Mouse (Mus musculus): ENCODE results near the gene Rpl23a. TPM values are rescaled to one million over a fixed set of nuclear protein-coding genes. Genes with fewer than 3 reads are reported as not detected.

Gene Rpl23a
- total RNA-seq, 2 experiments from 2014 or later = 1,019 to 1,174 TPM

DNA sequence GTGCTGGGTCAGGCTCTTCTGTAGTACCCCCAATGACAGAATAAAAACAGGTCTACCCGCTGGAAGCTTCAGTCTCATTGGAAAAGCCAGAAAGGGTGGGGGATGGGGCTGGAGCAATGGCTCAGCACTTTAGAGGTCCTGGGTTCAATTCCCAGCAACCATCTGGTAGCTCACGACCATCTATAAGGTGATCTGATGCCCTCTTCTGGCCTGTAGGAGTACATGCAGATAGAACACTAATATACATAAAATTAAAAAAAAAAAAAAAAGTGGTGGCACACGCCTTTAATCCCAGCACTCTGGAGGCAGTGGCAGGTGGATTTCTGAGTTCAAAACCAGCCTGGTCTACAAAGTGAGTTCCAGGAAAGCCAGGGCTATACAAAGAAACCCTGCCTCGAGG lies 12.1 kb downstream of the Rpl23a start:
- intact Hi-C loops (cut with DNase I; ENCODE audit: low total_unique reads) = no loop called here
- DNase-seq = no peak

DNA sequence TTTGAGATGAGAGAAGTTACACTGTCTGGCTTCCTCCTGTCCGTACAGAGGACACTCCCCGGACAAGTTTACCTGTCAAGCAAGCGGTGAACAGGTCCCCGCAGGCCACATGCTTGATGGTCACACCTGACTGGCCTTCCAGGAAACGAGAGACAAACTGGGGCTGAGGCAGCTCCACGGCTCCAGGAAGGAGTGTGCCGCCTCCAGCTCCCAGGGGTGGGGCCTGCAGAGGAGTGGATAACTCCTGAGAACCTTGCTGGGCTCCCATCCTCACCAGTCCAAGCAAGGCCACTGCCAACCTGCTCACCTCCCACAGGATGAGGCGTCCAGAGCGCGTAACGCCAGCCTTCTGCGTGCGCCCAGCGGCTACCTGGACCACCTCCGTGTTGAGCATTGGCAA lies 13.1 kb downstream of the Rpl23a start:
- intact Hi-C loops (cut with DNase I; ENCODE audit: low total_unique reads) = no loop called here
- no peak for DNase-seq

DNA sequence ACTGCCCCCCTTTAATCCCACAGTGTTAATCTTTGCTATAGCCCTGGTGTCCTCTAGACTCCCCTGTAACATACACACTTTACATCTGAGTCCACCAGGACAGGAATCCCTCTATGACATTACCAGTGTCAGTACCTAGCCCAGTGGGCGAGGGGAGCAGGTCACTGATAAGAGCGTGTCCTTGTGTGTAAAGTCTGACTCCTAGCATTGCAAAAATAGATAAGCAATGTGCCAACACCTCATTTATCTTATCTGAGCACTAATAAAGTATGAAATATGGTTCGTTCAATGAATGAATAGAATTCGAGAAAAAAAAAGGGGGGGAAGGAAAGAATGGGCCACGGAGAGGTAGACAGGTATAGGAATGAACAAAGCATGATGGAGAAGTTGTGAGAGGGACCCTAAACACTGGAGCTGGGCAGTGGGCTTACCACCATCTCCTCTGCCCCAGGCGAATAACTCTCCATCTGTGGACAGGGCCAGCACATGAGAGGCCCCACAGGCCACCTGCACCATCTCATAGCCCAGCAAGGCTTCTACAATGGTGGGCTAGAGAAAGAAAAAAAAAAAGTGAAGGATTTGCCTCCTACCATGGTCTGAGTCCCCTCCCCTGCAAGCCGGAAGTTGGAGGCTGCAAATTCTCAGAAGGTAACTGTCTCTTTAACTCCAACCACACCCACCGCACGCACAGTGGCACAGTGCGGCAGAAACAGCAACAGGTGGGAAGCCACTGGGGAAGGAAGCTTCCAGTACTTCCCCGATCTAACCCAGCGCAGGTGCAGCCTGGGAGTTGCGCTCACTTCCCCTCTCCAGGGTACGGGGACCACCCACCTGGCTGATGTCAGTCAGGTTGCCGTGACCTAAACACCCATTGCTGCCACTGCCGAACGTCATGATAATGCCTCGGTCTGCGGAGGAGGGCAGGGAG lies 14.6 kb downstream of the Rpl23a start:
- intact Hi-C loops (cut with DNase I; ENCODE audit: low total_unique reads) = no loop called here
- no peak for DNase-seq

DNA sequence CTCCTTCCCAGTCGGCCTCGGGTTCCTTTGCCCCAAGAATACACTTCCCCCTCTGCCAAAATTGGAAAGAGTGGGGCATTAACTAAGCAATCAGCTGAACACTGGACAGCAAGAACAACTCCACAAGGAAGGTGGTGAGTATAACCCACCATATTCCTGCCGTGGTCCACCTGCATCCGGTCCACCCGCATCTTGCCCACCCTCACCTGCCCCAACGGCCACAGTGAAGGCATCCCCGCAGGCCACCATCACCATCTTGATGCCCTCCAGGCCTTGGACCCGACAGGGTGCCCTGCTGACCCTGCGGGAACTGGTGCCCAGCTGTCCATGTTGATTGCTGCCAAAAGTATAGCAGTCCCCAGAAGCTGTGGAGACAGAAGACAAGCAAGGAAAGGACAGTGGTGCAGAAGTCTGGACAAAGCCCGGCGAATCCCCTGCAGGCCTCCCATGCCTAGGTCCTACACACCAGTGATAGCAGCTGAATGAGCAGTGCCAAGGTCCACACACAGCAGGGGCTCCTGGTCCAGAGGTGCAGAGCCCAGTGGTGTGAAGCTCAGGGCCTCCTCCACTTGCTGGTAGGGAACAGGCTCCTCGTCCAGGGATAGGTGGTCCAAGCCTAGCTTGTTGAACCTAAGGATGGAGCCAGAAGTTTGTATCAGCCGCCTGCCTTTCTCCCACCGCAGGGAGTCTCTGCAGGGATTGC lies 16.0 kb downstream of the Rpl23a start:
- intact Hi-C loops (cut with DNase I; ENCODE audit: low total_unique reads) = no loop called here
- no peak for DNase-seq

DNA sequence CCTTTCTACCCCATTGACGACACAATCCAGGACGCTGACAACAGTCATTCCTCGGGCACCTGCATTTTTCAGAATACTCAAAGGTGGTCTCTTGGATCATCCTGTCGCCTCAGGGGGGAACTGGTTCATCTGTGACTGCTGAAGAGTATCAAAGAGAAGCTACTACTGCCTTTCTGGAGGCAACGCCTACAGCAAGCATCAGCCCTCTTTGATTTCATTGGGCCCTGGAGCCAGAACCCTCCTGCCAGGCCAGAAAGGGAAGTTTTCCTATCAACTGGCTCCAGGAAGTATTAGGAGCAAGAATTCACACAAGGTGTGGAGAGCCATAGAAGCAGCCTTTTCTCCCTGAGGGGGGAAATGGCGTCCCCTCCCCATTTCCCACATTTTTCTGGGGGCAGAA lies 16.7 kb downstream of the Rpl23a start:
- DNase-seq = no peak
- intact Hi-C loops (cut with DNase I; ENCODE audit: low total_unique reads) = no loop called here

DNA sequence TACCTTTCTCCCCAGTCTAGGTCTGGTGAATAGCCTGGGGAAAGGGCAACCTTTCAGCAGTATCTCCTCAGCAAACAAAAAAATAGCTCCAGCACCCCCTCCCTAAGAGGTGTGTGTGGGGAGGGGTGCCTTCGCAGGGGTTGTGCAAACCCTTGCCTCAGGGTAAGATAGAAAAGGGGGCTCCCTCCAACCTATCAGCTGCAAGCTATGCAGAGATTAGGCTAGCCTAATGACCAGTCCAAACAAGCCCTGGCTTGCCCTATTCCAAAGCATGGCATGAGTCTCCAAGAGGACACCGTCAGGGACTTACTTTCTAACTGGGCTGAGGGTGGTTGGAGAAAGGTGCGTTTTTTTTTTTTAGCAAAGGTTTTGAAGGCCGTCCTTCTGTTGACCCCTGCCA lies 17.2 kb downstream of the Rpl23a start:
- intact Hi-C loops (cut with DNase I; ENCODE audit: low total_unique reads) = no loop called here
- DNase-seq = no peak

DNA sequence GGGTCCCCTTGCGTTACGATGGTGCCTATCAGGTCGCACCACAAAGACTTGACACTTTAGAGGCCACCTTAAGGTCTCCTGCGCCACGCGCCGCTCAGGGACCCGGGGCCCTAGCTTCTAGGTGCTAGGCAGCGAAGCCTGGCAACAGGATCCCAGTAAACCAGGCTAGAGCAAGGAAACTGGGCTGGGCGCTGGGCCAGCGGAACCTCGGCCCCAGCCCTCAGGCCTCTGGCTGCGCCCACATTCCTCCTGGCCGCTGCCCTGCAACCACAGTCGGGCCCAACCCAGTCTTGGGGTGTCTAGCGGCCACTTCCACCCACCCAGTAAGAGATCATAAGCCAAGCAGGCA lies 17.6 kb downstream of the Rpl23a start:
- peak; percentile 58 for DNase-seq

DNA sequence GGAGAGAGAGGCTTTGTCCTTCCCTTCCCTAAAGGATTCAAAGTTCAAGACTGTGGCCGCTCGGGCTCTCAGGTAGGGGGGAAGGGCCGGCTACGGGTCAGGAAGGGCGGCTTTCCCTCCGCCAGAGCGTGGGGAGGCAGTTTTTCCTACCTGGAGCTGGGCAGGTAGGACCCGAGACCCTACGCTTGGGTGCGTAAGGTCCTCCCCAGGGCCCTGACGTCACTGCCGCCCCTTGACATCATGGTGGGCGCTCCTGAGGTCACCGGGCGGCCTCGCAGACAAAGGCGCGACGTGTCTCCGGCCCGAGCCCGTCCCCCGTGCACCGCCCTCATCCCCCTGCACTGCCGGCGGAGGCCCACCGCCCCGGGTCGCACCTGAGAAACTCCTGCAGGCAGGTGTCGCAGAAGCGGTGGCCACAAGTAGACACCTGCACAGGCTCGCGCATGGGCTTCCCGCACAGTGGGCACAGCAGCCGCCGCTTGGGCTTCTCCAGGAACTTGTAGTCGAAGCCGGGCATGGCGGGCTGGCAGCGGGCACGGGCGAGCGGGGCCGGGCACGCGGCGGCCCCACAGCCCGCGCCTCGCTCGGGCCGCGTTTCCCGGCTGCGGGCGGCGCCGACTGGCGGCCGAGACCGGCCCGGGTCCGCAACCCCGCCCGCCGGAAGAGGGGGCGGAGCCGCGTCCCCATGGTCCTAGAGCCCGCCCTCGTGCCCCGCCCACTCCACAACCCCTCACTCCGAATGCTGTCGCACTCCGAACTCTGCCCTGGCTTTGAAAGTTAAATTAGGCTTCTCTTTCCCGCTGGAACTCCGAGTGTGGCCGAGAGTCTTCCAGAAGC lies 18.2 kb downstream of the Rpl23a start, which contains the start of gene Traf4:
Gene Traf4 (minus strand): TSS at position 666 of the 837 bp plus-strand sequence.
- intact Hi-C loops (cut with DNase I; ENCODE audit: low total_unique reads) = no loop called here
- peak; percentile 87 for DNase-seq

More for the DNA sequence above, 17.6 kb downstream of the Rpl23a start:
- intact Hi-C loops (cut with DNase I; ENCODE audit: low total_unique reads) = no loop called here

DNA sequence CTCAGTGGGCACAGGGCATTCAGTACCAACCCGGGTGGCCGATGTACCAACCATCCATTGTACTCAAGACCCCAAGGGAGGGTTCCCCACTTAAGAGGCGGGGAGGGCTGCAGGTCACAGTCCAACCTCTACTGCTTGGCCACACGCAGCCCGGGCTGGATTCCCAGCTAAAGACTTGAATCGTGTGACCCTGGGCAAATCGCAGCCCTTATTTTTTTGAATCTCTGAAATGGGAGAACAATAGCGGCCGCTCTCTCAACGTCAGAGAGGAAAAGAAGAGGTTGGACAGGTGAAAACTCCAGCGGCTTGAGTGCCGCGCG lies 18.8 kb downstream of the Rpl23a start:
- no peak for DNase-seq

DNA sequence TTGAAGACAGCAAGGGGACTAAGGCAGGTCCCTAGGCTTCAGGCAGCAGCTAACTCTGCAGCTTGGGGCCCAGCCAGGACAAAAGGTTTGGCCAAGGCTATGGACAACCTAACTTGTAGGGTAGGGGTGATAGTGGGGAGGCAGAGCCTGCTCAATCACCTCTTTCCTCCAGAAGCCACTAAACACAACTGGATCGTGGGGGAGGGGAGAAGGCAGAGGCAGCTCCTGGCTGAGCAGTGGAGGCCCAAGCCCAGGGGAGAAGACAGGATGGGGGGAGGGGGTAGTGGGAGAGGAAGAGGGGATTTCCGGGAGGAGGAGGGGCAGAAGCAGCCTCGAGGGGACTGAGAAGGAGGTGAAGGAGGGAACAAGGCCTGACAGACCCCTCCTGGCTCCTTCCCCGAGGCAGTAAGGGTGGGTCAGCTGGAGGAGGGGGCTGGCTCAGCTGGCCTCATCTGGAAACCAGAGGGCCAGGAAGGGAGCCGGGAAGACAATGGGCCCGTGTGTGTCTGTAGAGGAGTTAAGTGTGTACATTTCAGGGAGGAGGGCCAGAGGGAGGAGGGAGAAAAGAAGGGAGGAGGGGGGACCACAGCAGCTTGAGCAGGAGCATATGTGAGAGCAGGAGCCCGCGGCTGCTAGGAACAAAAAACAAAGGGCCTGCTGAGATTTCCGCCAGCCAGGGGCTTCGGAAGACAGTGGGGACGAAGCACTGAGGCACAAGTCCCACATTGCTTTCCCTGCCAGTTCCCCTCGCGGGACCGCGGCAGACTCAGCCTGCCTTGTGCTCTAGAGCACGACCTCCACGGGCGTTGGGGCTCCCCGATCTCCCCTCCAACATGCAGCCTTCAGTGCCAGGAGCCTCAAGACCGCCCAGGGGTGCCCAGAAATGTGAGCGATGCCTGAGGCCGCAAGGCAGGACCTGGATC lies 19.4 kb downstream of the Rpl23a start:
- intact Hi-C loops (cut with DNase I; ENCODE audit: low total_unique reads) = no loop called here
- peak; percentile 73 for DNase-seq

More for the DNA sequence above, 18.8 kb downstream of the Rpl23a start:
- intact Hi-C loops (cut with DNase I; ENCODE audit: low total_unique reads) = no loop called here

DNA sequence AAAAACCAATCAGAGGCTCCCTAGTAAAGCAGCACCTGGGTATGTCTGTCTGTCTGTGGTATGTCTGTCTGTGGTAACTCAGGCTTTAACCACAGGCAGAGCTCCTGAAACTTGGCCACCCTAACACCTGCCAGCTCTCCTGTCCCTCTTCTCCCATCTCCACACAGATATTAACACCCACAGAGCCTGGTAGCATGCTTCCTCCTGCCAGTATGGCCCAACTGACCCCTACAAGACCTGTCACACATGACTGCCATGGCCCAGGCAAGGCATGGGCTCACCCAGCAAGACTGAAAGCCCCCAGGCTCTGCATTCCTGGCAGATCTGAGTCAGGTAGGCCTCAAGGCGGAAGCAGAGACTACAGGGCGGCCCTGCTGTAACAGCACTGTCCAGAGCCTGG lies 20.3 kb downstream of the Rpl23a start:
- intact Hi-C loops (cut with DNase I; ENCODE audit: low total_unique reads) = no loop called here
- no peak for DNase-seq

DNA sequence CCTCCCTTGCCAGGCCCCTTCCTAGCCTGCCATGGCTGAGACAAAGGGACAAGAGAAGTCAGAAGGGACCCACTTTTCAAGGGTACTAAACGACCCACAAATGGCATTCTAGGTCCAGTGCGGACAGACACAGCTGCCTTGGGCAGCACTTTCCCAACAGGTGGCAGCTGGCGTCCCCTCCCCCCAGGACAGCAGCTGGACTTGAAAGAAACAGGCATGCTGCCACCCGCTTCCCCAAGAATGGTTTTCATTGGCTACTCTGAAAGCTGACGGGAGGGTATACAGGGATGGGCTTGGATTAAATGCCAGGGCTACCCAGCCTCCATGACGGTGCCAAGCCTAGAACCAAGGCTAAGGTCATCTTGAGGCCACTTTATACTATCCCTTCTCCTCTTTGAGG lies 20.9 kb downstream of the Rpl23a start:
- intact Hi-C loops (cut with DNase I; ENCODE audit: low total_unique reads) = no loop called here

DNA sequence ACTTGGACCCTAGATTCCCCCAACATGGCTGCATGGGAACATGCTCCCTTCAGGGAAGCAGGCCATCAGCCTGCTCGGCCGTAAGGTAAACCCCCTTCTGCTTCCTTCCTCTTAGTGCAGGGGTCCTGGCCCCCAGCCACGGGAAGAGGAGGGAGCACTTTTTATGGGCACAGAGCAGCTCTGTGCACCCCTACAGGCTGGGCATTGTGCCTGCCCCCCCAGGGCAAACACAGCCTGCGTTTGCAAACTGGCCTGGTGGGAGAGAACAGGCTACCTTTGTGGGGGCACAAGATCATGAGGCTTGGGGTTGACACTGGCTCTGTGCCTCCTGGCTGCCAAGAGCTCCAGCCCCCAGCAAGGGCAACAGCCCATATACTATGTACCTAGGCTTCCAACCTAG lies 21.4 kb downstream of the Rpl23a start:
- DNase-seq = peak; percentile 45
- intact Hi-C loops (cut with DNase I; ENCODE audit: low total_unique reads) = no loop called here

More for the DNA sequence above, 20.9 kb downstream of the Rpl23a start:
- DNase-seq = peak; percentile 77

DNA sequence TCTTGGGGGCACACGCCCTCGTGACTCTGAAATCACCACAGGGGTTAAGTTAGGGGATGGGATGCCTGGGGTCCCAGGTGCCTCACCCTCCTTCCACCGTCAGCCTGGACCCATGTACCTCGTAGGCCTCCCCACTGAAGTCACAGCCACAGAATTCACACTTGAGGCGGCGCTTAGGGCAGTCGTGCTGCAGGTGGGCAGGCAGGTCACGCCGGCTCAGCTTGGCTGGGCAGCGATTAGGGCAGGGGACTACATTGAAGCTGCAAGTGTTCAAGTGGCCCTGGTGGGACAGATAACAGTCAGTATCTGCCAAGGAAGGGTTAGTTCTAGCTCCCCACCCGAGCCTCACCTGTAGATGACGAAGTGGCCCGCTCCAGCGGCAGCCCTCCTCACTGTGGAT lies 22.2 kb downstream of the Rpl23a start:
- intact Hi-C loops (cut with DNase I; ENCODE audit: low total_unique reads) = no loop called here
- DNase-seq = no peak

DNA sequence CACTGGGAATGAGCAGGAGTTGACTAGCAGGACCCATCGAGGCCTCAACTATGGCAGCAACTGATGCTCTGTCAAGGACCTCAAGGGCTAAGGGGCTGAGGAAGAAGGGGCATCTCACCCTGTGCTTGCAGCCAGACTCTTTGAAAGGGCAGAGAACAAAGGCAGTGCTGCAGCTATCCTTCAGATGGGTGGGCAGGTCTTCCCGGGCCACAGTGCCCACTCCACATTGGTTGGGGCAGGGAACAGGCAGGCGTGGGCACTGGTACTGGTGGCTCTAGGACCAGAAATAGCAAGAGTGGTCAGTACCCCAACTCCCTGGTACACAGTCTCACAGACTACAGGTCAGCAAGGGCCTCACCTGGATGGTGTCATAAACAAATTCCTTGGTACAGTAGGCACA lies 22.7 kb downstream of the Rpl23a start:
- intact Hi-C loops (cut with DNase I; ENCODE audit: low total_unique reads) = no loop called here

DNA sequence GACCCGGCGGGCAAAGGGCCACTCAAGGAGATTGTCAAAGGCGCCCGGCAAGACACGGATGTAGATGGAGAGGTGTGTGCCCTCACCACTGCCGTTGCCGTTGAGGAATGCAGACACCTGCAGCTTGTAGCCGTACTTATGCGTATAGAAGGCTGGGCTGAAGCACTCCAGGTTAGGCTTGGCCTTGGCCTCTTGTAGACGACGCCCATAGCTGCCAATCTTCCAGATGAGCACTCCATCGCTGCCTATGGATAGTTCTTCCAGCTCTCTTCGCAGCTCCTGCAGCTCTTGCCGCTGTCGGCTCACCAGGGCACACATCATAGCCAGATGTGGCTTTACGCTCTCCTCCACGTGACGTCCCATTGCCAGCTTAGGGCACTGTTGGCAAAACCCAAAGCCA lies 23.2 kb downstream of the Rpl23a start:
- DNase-seq = no peak
- intact Hi-C loops (cut with DNase I; ENCODE audit: low total_unique reads) = no loop called here

More for the DNA sequence above, 22.7 kb downstream of the Rpl23a start:
- DNase-seq = no peak

DNA sequence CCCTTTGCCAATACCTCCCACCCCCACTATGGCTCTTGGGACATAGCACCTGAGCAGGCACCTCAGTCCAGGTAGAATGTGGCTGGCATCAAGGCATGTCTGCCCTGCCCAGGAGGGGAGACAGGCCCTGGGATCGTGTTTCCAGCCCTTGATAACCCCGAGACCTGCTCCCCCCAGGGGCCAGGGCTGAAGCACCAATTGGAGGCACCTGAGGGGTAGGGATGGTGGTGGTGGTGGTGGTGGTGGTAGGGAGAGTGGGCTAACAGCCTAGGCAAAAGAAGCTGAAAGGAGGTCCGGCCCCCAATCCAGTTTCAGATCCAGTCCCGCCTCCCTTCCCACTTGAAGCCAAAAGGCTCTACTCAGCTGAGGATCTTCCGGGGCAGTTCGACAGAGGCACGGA lies 23.8 kb downstream of the Rpl23a start:
- intact Hi-C loops (cut with DNase I; ENCODE audit: low total_unique reads) = loop anchor here (5.0 kb wide), 1 partner anchor 102 kb away; no protein-coding TSS in a partner anchor
- no peak for DNase-seq

DNA sequence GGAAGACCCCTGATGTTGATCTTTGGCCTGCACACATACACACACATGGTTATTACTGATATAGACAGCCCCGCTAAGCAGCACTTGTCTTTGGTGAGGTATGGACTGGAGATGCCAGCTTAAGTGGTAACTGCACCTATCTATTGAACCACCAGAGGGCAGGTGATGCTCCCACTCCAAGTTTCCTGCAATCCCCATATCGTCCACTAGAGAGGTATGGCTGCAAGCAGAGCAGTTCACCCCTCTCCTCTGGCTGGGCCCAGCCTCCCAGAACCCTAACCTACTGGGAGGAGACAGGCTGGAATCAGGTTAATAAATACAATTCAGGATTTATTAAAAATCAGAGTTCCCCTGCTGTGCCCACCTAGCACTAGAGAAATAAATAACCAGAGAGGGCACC lies 24.3 kb downstream of the Rpl23a start:
- intact Hi-C loops (cut with DNase I; ENCODE audit: low total_unique reads) = loop anchor here (5.0 kb wide), 1 partner anchor 102 kb away; no protein-coding TSS in a partner anchor
- DNase-seq = peak; percentile 68

DNA sequence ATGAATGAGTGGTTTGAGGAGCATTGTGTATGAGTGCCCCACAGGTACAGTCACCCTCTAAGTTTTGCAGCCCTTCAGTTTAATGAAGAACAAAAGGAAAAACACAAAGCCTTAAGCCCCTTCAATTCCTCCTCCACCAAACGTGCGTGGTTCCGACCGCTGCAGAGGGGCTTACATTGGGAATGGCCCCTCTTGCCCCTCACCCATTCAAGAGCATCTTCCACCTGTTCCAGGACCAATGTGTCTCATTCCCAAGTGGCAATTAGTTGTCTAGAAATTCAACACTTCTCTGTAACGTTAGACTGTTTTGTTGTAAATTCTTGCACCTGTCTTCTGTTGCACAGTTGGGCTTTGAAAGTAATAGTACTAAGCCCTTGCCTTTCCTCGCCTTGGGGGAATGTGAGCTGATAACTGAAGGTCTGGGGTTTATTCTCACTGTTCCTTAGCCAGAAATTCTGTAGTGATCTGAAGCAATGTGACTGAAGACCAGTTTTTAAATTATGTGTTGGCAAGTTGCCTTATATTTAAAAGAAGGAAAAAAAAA lies 27.2 kb downstream of the Rpl23a start:
- DNase-seq = no peak
- intact Hi-C loops (cut with DNase I; ENCODE audit: low total_unique reads) = loop anchor here (5.0 kb wide), 1 partner anchor 99 kb away; no protein-coding TSS in a partner anchor
